Mouse (Mus musculus): ENCODE results near the gene Myl12a. TPM values are rescaled to one million over a fixed set of nuclear protein-coding genes. Genes with fewer than 3 reads are reported as not detected.

Myl12a gene
- polyA plus RNA-seq, 1 experiment from 2014 or later: 852 TPM

GRCm38 (mm10) chr17:70948721-70949120 is 54.0 kb downstream of the Myl12a start:
- Histone ChIP-seq H3K9ac (ENCODE audit: low read depth, low read length) (no peak overlapping the region), H3K4me3 (replicated peaks; ENCODE audit: low read depth, low read length) (no peak overlapping the region), H3K27ac (no peak overlapping the region), H3K36me3 (ENCODE audit: insufficient read depth, low read length) (no peaks in the 10 kb centered on the region), H3K9me3 (replicated peaks; ENCODE audit: low read length) (no peaks in the 10 kb centered on the region), H3K27me3 (ENCODE audit: insufficient read depth, low read length) (no peaks in the 10 kb centered on the region), H3K4me1 (replicated peaks; ENCODE audit: insufficient read depth, low read length) (no peaks in the 10 kb centered on the region), H3K4me2 (ENCODE audit: low read length) (no peak overlapping the region)
- no peak for TF ChIP-seq CTCF (IDR thresholded peaks at IDR 0.05; ENCODE audit: low read depth)
- 45% methylated on average over 8 of the region's 8 CpGs for WGBS
- DNase-seq (ENCODE audit: low spot score): no peak
- ATAC-seq (replicated peaks; ENCODE audit: low FRiP score, low read depth): no peak

- Histone ChIP-seq H3K9me3 (replicated peaks; ENCODE audit: low read length) (no peaks in the 10 kb centered on the region), H3K27ac (no peak overlapping the region), H3K4me1 (replicated peaks; ENCODE audit: insufficient read depth, low read length) (no peaks in the 10 kb centered on the region), H3K36me3 (ENCODE audit: insufficient read depth, low read length) (no peaks in the 10 kb centered on the region), H3K4me3 (replicated peaks; ENCODE audit: low read depth, low read length) (no peak overlapping the region), H3K27me3 (ENCODE audit: insufficient read depth, low read length) (no peaks in the 10 kb centered on the region), H3K9ac (ENCODE audit: low read depth, low read length) (no peak overlapping the region), H3K4me2 (ENCODE audit: low read length) (no peak overlapping the region)
- ATAC-seq (replicated peaks; ENCODE audit: low FRiP score, low read depth): no peak
- TF ChIP-seq CTCF (IDR thresholded peaks at IDR 0.05; ENCODE audit: low read depth): no peak
- WGBS: 82% methylated on average over 4 of the region's 4 CpGs
- DNase-seq (ENCODE audit: low spot score): no peak
These were observed 58.9 kb downstream of the Myl12a start for GRCm38 (mm10) chr17:70943779-70944178.

Other genes with a start within 250 kb of the Myl12a start
- 74.9 and 78.9 TPM in 2 replicates for gene Tgif1, start 149.3 kb downstream of the Myl12a start, polyA plus RNA-seq (2015; fragmentation: Nextera tagmentation; extraction: Ambion mirVana)
- 2.8 and 3.0 TPM in 2 replicates for gene Myom1, start 245 bp downstream of the Myl12a start, polyA plus RNA-seq (2015; fragmentation: Nextera tagmentation; extraction: Ambion mirVana)
- gene Lpin2, start 179.7 kb upstream of the Myl12a start, polyA plus RNA-seq (2015; fragmentation: Nextera tagmentation; extraction: Ambion mirVana): 45.6 and 47.1 TPM in 2 replicates